Mouse (Mus musculus): ENCODE results near the gene Dnah7a.
"Not testable (repeated sequence)": the region's sequence is repeated elsewhere in the genome, so short reads cannot be mapped to it uniquely, and the experiment has no call there.

- not testable (repeated sequence) for TF ChIP-seq POLR2A (IDR thresholded peaks at IDR 0.05; ENCODE audit: insufficient read depth, low read depth, low read length); CTCF (IDR thresholded peaks at IDR 0.05)
Measured at GRCm38 (mm10) chr1:53547018-53547417, 159.6 kb downstream of the Dnah7a start.

Data from heart, adult 2 months (tissue).